Mouse (Mus musculus) cerebellum, adult 2 months (tissue): ENCODE measurements around the gene Nod1. TPM values are rescaled to one million over a fixed set of nuclear protein-coding genes. Genes with fewer than 3 reads are reported as not detected.
"Not testable (repeated sequence)": the region's sequence is repeated elsewhere in the genome, so short reads cannot be mapped to it uniquely, and the experiment has no call there.

Source experiments
- DNase-seq, 2 experiments: peaks; one replicate each; pipeline ENCODE4 v3.0.0; 2021
- H3K27ac ChIP-seq: fragments of 200-500 bp; 2 replicates; pipeline ENCODE4 v1.5.1; 2012; ENCODE audit warnings: low read length, control low read depth, inconsistent platforms; ENCODE audit not compliant: insufficient read depth
- H3K27me3 ChIP-seq: fragments of 200-500 bp; 2 replicates; pipeline ENCODE4 v1.6.1; 2012; ENCODE audit warnings: inconsistent platforms, mild to moderate bottlenecking, low read length, moderate library complexity; ENCODE audit not compliant: control insufficient read depth, insufficient read depth
- H3K4me1 ChIP-seq: fragments of 200-500 bp; 2 replicates; pipeline ENCODE4 v1.6.1; 2011; ENCODE audit warnings: low read length; ENCODE audit not compliant: control insufficient read depth, insufficient read depth
- H3K4me3 ChIP-seq: fragments of 200-500 bp; replicated peaks from 2 replicates; pipeline ENCODE3; 2011; ENCODE audit warnings: mild to moderate bottlenecking, low read depth, low read length, control low read depth; ENCODE audit not compliant: insufficient read depth
- CTCF ChIP-seq: fragments of 200-500 bp; IDR thresholded peaks from 2 replicates; pipeline ENCODE4 v1.5.1; 2011; ENCODE audit warnings: low read depth, mild to moderate bottlenecking, control low read depth, low read length, moderate library complexity, borderline replicate concordance; ENCODE audit not compliant: insufficient read depth
- POLR2A ChIP-seq: fragments of 200-500 bp; IDR thresholded peaks from 2 replicates; pipeline ENCODE4 v1.6.1; 2011; ENCODE audit warnings: low read length, control low read depth, borderline replicate concordance; ENCODE audit not compliant: insufficient read depth
- whole genome bisulfite sequencing: fragments of 180-500 bp; shearing (Covaris S2); methylation state at CpG from one replicate; pipeline ENCODE4 v1.1.7; 2018; 5-methylcytosine and 5-hydroxymethylcytosine counted together
- polyA plus RNA-seq: library from polyadenylated mRNA; depleted of rRNA; stranded (reverse); fragments of >200 nt; gene quantifications from 2 replicates; pipeline ENCODE4 v1.2.3, GENCODE M21; 2012

Nod1 gene
- polyA plus RNA-seq, 1 experiment, result 8.0 TPM

DNA sequence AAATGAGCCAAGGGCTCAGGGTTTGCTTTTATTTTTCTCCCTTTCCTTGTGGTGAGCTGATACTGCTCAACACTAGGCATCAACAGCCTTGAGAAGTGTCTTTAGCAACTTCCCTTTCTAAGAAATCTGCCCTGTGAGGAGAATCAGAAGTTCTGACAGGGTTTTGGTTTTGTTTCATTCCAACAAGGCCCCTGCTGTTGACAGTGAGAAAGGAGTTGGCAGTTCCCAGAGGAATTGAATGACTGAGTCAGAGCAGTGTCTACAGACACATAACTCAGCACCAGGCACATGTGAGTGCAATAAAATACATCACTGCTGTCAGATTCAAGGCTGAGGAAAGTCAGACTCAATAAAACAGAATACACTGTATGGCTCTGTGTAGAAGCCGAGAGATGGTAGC is 16.0 kb downstream of the Nod1 start:
- WGBS, result 76% methylated on average over 1 of the region's 1 CpGs
- H3K4me3 ChIP-seq, result no peak overlapping the region
- TF ChIP-seq POLR2A (no peak), CTCF (no peak)
- DNase-seq, result no peak
- no peaks in the 10 kb centered on the region for H3K4me1 ChIP-seq
- no peak overlapping the region for H3K27ac ChIP-seq
- H3K27me3 ChIP-seq, result no peaks in the 10 kb centered on the region

DNA sequence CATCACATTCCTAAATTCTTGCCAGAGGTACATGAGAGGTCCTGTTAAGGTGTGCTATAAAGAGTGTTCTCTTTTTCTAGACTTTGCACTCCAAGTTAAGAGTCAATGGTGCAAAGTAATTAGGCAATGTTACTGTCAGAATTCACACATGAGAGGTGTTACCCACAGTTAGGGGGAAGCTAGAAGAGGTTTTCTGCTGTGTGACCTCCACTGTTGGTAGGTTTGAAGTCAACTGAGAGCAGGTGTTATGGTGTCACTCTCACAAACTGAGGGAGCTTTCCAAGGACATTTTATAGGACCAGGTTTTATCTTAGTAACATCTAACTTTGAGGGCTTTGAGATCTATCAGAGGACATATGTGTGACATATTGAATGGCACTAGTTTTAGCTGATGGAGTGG is 16.5 kb downstream of the Nod1 start:
- H3K27me3 ChIP-seq, result no peaks in the 10 kb centered on the region
- H3K27ac ChIP-seq, result no peak overlapping the region
- DNase-seq, result no peak
- TF ChIP-seq POLR2A (no peak), CTCF (no peak)
- H3K4me1 ChIP-seq, result no peaks in the 10 kb centered on the region
- H3K4me3 ChIP-seq, result no peak overlapping the region

GRCm38 (mm10) chr6:54954659-54955414 is 17.6 kb downstream of the Nod1 start:
- H3K4me3 ChIP-seq, result no peak overlapping the region
- DNase-seq, result no peak
- H3K27ac ChIP-seq, result no peak overlapping the region
- TF ChIP-seq POLR2A (no peak), CTCF (no peak)
- no peaks in the 10 kb centered on the region for H3K27me3 ChIP-seq
- WGBS, result 91% methylated on average over 10 of the region's 10 CpGs
- no peaks in the 10 kb centered on the region for H3K4me1 ChIP-seq

GRCm38 (mm10) chr6:54953399-54953798 is 19.0 kb downstream of the Nod1 start:
- H3K4me3 ChIP-seq, H3K27me3 ChIP-seq, DNase-seq, H3K4me1 ChIP-seq, H3K27ac ChIP-seq: not testable (repeated sequence)
- 82% methylated on average over 4 of the region's 4 CpGs for WGBS

DNA sequence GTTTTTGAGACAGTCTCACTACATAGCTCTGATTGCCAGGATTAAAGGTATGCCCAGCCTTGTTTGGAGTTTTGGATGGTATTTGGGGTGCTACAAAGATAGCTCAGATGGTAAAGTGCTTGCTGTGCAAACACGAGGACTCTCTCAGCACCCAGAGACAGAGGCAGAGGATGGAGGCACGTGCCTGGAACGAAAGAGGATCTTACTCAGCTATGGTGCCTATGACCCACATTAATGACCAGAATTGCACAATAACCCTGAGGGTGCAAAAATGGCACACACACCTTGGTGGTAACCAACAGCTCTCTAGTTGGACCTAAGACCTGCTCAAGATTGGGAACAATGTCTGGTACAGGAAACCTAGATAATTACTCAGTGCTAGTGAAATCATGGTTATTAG is 19.9 kb downstream of the Nod1 start:
- H3K27me3 ChIP-seq, result no peaks in the 10 kb centered on the region
- H3K4me1 ChIP-seq, result no peaks in the 10 kb centered on the region
- no peak overlapping the region for H3K4me3 ChIP-seq
- H3K27ac ChIP-seq, result no peak overlapping the region
- WGBS, result 92% methylated on average over 3 of the region's 3 CpGs
- DNase-seq, result no peak
- TF ChIP-seq POLR2A (no peak), CTCF (no peak)

GRCm38 (mm10) chr6:54948682-54949081 is 23.7 kb downstream of the Nod1 start:
- TF ChIP-seq CTCF, result no peak
- no peak for TF ChIP-seq POLR2A
- Histone ChIP-seq H3K27ac (no peak overlapping the region), H3K4me1 (no peaks in the 10 kb centered on the region; the same call in 1 of the 2 replicates), H3K4me3 (no peak overlapping the region), H3K27me3 (no peaks in the 10 kb centered on the region)
- 88% methylated on average over 5 of the region's 5 CpGs for WGBS
- DNase-seq, result no peak

DNA sequence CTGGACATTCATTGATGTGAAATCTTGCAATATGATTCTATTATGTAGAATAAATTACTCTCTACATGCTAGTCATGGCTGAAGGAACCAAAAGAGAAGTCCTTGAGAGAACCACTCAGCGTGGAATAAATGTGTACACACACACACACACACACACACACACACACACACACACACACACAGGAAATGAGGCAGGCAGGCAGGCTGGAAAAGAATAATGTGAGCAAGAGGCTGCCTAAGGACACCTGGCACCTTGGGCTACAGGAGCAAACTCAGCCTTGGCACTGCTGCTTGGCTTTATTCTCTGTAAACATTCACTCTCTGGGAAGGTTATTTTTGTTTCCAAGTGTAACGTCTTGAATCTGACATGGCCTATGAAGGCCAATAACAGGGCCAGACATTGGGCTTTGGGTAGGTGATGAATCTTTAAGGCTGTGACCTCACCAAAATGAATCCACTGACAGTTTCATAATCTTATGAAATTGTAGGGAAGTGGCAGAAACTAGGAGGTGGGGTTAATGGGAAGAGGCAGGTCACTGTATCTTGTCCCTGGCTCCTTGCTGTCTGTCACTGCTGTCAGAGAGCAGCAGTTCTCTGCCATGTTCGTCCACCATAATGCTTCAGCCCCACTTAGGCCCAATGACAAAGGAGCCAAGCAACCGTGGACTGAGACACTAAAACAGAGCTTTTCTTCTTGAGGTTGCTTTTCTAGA is 26.0 kb downstream of the Nod1 start:
- TF ChIP-seq CTCF, result no peak
- no peak for TF ChIP-seq POLR2A
- Histone ChIP-seq H3K4me1 (no peaks in the 10 kb centered on the region; the same call in 1 of the 2 replicates), H3K27ac (no peak overlapping the region), H3K4me3 (no peak overlapping the region), H3K27me3 (no peaks in the 10 kb centered on the region)
- 36% methylated on average over 4 of the region's 4 CpGs for whole genome bisulfite sequencing
- DNase-seq, result no peak

- TF ChIP-seq CTCF (no peak), POLR2A (no peak)
- 94% methylated on average over 16 of the region's 16 CpGs for WGBS
- Histone ChIP-seq H3K4me3 (no peak overlapping the region), H3K27me3 (no peaks in the 10 kb centered on the region), H3K27ac (no peak overlapping the region), H3K4me1 (no peaks in the 10 kb centered on the region; the same call in 1 of the 2 replicates)
- no peak for DNase-seq
Observed at GRCm38 (mm10) chr6:54944551-54944950, 27.9 kb downstream of the Nod1 start.
